Mouse (Mus musculus): ENCODE results near the gene Phf6. TPM values are rescaled to one million over a fixed set of nuclear protein-coding genes. Genes with fewer than 3 reads are reported as not detected.
A peak's percentile ranks its signal among the peaks of the same experiment; 100 is the strongest.

The Phf6 gene
- polyA plus RNA-seq, 1 experiment: 7.0 TPM

GRCm38 (mm10) chrX:52926726-52927125, 14.7 kb downstream of the Phf6 start:
- 71% methylated on average over 9 of the region's 9 CpGs for WGBS
- TF ChIP-seq CTCF (IDR thresholded peaks at IDR 0.05; ENCODE audit: control insufficient read depth, insufficient read depth, low read length) (no peak), POLR2A (IDR thresholded peaks at IDR 0.05; ENCODE audit: borderline replicate concordance, control insufficient read depth, low read depth, low read length) (no peak)
- Histone ChIP-seq H3K4me1 (ENCODE audit: control insufficient read depth, insufficient read depth, low read length) (no peaks in the 10 kb centered on the region), H3K4me3 (replicated peaks; ENCODE audit: control insufficient read depth, low read depth, low read length) (no peak overlapping the region), H3K27ac (ENCODE audit: control insufficient read depth, insufficient read depth, low read depth, low read length, poor library complexity) (no peak overlapping the region)

- WGBS: 38% methylated on average over 1 of the region's 1 CpGs
- Histone ChIP-seq H3K4me1 (ENCODE audit: control insufficient read depth, insufficient read depth, low read length) (no peaks in the 10 kb centered on the region), H3K27ac (ENCODE audit: control insufficient read depth, insufficient read depth, low read depth, low read length, poor library complexity) (no peak overlapping the region), H3K4me3 (replicated peaks; ENCODE audit: control insufficient read depth, low read depth, low read length) (no peak overlapping the region)
- peak; percentile 32; the same call in 1 of the 2 replicates for TF ChIP-seq CTCF (IDR thresholded peaks at IDR 0.05; ENCODE audit: control insufficient read depth, insufficient read depth, low read length)
- no peak for TF ChIP-seq POLR2A (IDR thresholded peaks at IDR 0.05; ENCODE audit: borderline replicate concordance, control insufficient read depth, low read depth, low read length)
These were observed 16.8 kb downstream of the Phf6 start for GRCm38 (mm10) chrX:52928883-52929282.

- 70% methylated on average over 3 of the region's 3 CpGs for WGBS
- TF ChIP-seq POLR2A (IDR thresholded peaks at IDR 0.05; ENCODE audit: borderline replicate concordance, control insufficient read depth, low read depth, low read length): no peak
- Histone ChIP-seq H3K4me3 (replicated peaks; ENCODE audit: control insufficient read depth, low read depth, low read length) (no peak overlapping the region), H3K4me1 (ENCODE audit: control insufficient read depth, insufficient read depth, low read length) (no peaks in the 10 kb centered on the region), H3K27ac (ENCODE audit: control insufficient read depth, insufficient read depth, low read depth, low read length, poor library complexity) (no peak overlapping the region)
These were observed 17.7 kb downstream of the Phf6 start for GRCm38 (mm10) chrX:52929779-52930178.

GRCm38 (mm10) chrX:52930191-52930590, 18.1 kb downstream of the Phf6 start:
- Histone ChIP-seq H3K27ac (ENCODE audit: control insufficient read depth, insufficient read depth, low read depth, low read length, poor library complexity) (no peak overlapping the region), H3K4me3 (replicated peaks; ENCODE audit: control insufficient read depth, low read depth, low read length) (no peak overlapping the region), H3K4me1 (ENCODE audit: control insufficient read depth, insufficient read depth, low read length) (no peaks in the 10 kb centered on the region)
- TF ChIP-seq POLR2A (IDR thresholded peaks at IDR 0.05; ENCODE audit: borderline replicate concordance, control insufficient read depth, low read depth, low read length): no peak
- no peak for TF ChIP-seq CTCF (IDR thresholded peaks at IDR 0.05; ENCODE audit: control insufficient read depth, insufficient read depth, low read length)
- WGBS: 79% methylated on average over 5 of the region's 5 CpGs

- Histone ChIP-seq H3K4me1 (ENCODE audit: control insufficient read depth, insufficient read depth, low read length) (no peaks in the 10 kb centered on the region), H3K4me3 (replicated peaks; ENCODE audit: control insufficient read depth, low read depth, low read length) (no peak overlapping the region), H3K27ac (ENCODE audit: control insufficient read depth, insufficient read depth, low read depth, low read length, poor library complexity) (no peak overlapping the region)
- 89% methylated on average over 1 of the region's 1 CpGs for WGBS
- TF ChIP-seq CTCF (IDR thresholded peaks at IDR 0.05; ENCODE audit: control insufficient read depth, insufficient read depth, low read length) (no peak), POLR2A (IDR thresholded peaks at IDR 0.05; ENCODE audit: borderline replicate concordance, control insufficient read depth, low read depth, low read length) (no peak)
These were observed 20.1 kb downstream of the Phf6 start for GRCm38 (mm10) chrX:52932161-52932560.

GRCm38 (mm10) chrX:52934496-52934895, 22.4 kb downstream of the Phf6 start:
- Histone ChIP-seq H3K27ac (ENCODE audit: control insufficient read depth, insufficient read depth, low read depth, low read length, poor library complexity) (no peak overlapping the region), H3K4me1 (ENCODE audit: control insufficient read depth, insufficient read depth, low read length) (no peaks in the 10 kb centered on the region), H3K4me3 (replicated peaks; ENCODE audit: control insufficient read depth, low read depth, low read length) (no peak overlapping the region)
- no peak for TF ChIP-seq POLR2A (IDR thresholded peaks at IDR 0.05; ENCODE audit: borderline replicate concordance, control insufficient read depth, low read depth, low read length)
- TF ChIP-seq CTCF (IDR thresholded peaks at IDR 0.05; ENCODE audit: control insufficient read depth, insufficient read depth, low read length): no peak
- WGBS: 33% methylated on average over 2 of the region's 2 CpGs

GRCm38 (mm10) chrX:52945509-52945908, 33.4 kb downstream of the Phf6 start:
- 86% methylated on average over 5 of the region's 5 CpGs for WGBS
- H3K27ac ChIP-seq (ENCODE audit: control insufficient read depth, insufficient read depth, low read depth, low read length, poor library complexity): no peak overlapping the region
- H3K4me3 ChIP-seq (replicated peaks; ENCODE audit: control insufficient read depth, low read depth, low read length): no peak overlapping the region
- TF ChIP-seq POLR2A (IDR thresholded peaks at IDR 0.05; ENCODE audit: borderline replicate concordance, control insufficient read depth, low read depth, low read length): no peak
- no peak for TF ChIP-seq CTCF (IDR thresholded peaks at IDR 0.05; ENCODE audit: control insufficient read depth, insufficient read depth, low read length)
- no peaks in the 10 kb centered on the region for H3K4me1 ChIP-seq (ENCODE audit: control insufficient read depth, insufficient read depth, low read length)

- Histone ChIP-seq H3K4me1 (ENCODE audit: control insufficient read depth, insufficient read depth, low read length) (no peaks in the 10 kb centered on the region), H3K27ac (ENCODE audit: control insufficient read depth, insufficient read depth, low read depth, low read length, poor library complexity) (no peak overlapping the region), H3K4me3 (replicated peaks; ENCODE audit: control insufficient read depth, low read depth, low read length) (no peak overlapping the region)
- TF ChIP-seq POLR2A (IDR thresholded peaks at IDR 0.05; ENCODE audit: borderline replicate concordance, control insufficient read depth, low read depth, low read length): no peak
- no peak for TF ChIP-seq CTCF (IDR thresholded peaks at IDR 0.05; ENCODE audit: control insufficient read depth, insufficient read depth, low read length)
- WGBS: 58% methylated on average over 2 of the region's 2 CpGs
These were observed 37.6 kb downstream of the Phf6 start for GRCm38 (mm10) chrX:52949713-52950112.

- 82% methylated on average over 4 of the region's 4 CpGs for WGBS
- no peaks in the 10 kb centered on the region for H3K4me1 ChIP-seq (ENCODE audit: control insufficient read depth, insufficient read depth, low read length)
- H3K4me3 ChIP-seq (replicated peaks; ENCODE audit: control insufficient read depth, low read depth, low read length): no peak overlapping the region
- no peak for TF ChIP-seq POLR2A (IDR thresholded peaks at IDR 0.05; ENCODE audit: borderline replicate concordance, control insufficient read depth, low read depth, low read length)
- no peak for TF ChIP-seq CTCF (IDR thresholded peaks at IDR 0.05; ENCODE audit: control insufficient read depth, insufficient read depth, low read length)
- H3K27ac ChIP-seq (ENCODE audit: control insufficient read depth, insufficient read depth, low read depth, low read length, poor library complexity): no peak overlapping the region
These were observed 44.9 kb downstream of the Phf6 start for GRCm38 (mm10) chrX:52956942-52957341.

All from bone marrow, adult 2 months (tissue).